Mouse (Mus musculus) lung, embryonic 16.5 days (tissue): ENCODE measurements around the gene Hipk4. TPM values are rescaled to one million over a fixed set of nuclear protein-coding genes. Genes with fewer than 3 reads are reported as not detected.

Experiments
- polyA plus RNA-seq: library from polyadenylated mRNA; unstranded; fragments of >200 nt; fragmentation: Nextera tagmentation; extraction: Ambion mirVana; gene quantifications from 2 replicates; pipeline ENCODE4 v1.2.1, GENCODE M21; 2015

The Hipk4 gene
- polyA plus RNA-seq, 1 experiment from 2014 or later: 0.72 TPM

Other genes with a start within 250 kb of the Hipk4 start
- 107 and 127 TPM in 2 replicates for gene Ltbp4, start 185.6 kb upstream of the Hipk4 start, polyA plus RNA-seq
- 43.6 and 46.2 TPM in 2 replicates for gene Shkbp1, start 167.2 kb upstream of the Hipk4 start, polyA plus RNA-seq
- gene Gm20479, start 165.8 kb upstream of the Hipk4 start, polyA plus RNA-seq: 0.52 and 1.1 TPM in 2 replicates
- gene Sptbn4, start 75.6 kb upstream of the Hipk4 start, polyA plus RNA-seq: 0.29 and 0.41 TPM in 2 replicates
- 58.3 and 75.9 TPM in 2 replicates for gene Blvrb, start 75.3 kb upstream of the Hipk4 start, polyA plus RNA-seq
- 28.4 and 30.7 TPM in 2 replicates for gene Sertad3, start 49.5 kb upstream of the Hipk4 start, polyA plus RNA-seq
- 55.6 and 57.3 TPM in 2 replicates for gene Sertad1, start 36.4 kb upstream of the Hipk4 start, polyA plus RNA-seq
- gene Prx, start 23.9 kb upstream of the Hipk4 start, polyA plus RNA-seq: 13.0 and 13.6 TPM in 2 replicates
- 85.6 and 95.6 TPM in 2 replicates for gene Pld3, start 30.0 kb downstream of the Hipk4 start, polyA plus RNA-seq
- gene 2310022A10Rik, start 30.0 kb downstream of the Hipk4 start, polyA plus RNA-seq: 22.8 and 24.9 TPM in 2 replicates
- gene Akt2, start 68.3 kb downstream of the Hipk4 start, polyA plus RNA-seq: 89.4 and 93.0 TPM in 2 replicates
- gene Ttc9b, start 130.6 kb downstream of the Hipk4 start, polyA plus RNA-seq: 0.29 and 0.40 TPM in 2 replicates
- gene Map3k10, start 151.3 kb downstream of the Hipk4 start, polyA plus RNA-seq: 4.6 and 5.0 TPM in 2 replicates
- 4.4 and 6.4 TPM in 2 replicates for gene Zfp607b, start 166.1 kb downstream of the Hipk4 start, polyA plus RNA-seq
- 31.8 and 34.2 TPM in 2 replicates for gene Zfp60, start 208.1 kb downstream of the Hipk4 start, polyA plus RNA-seq